Mouse (Mus musculus) olfactory bulb, adult 2 months (tissue): ENCODE measurements around the gene Drd3.

Source experiments
- CTCF ChIP-seq: fragments of 200-500 bp; IDR thresholded peaks from 2 replicates; pipeline ENCODE4 v1.5.1; 2012; ENCODE audit warnings: low read depth, mild to moderate bottlenecking, low read length, moderate library complexity; ENCODE audit not compliant: insufficient read depth
- POLR2A ChIP-seq: fragments of 200-500 bp; IDR thresholded peaks from 2 replicates; pipeline ENCODE4 v1.6.1; 2012; ENCODE audit warnings: mild to moderate bottlenecking, low read depth, low read length, moderate library complexity; ENCODE audit not compliant: insufficient read depth

DNA sequence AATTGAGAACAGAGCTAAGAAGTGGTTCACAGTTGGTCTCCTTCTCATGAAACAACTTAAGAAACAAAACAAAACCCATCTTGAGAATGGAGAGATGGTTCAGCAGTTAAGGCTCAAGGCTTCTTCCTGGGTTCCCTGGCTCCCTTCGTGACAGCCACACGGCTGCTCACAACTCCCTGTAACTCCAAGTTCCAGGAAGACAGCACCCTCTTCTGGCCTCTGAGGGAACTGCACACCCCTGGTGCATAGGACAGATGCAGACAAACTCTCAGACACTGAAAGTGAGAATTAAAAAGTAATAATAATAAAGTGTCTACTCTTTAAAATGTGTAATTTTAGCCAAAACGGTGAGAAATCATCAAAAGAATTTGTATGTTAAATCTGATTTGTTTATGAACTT is 29.4 kb upstream of the Drd3 start:
- no peak for TF ChIP-seq CTCF
- TF ChIP-seq POLR2A: no peak
